Mouse (Mus musculus): ENCODE measurements around the gene Gm3893.
"Not testable (repeated sequence)": the region's sequence is repeated elsewhere in the genome, so short reads cannot be mapped to it uniquely, and the experiment has no call there.

Gene Gm3893

GRCm38 (mm10) chr4:42090907-42091306, at the start of gene Gm3893:
Gm3893 (plus strand) TSS chr4:42091207.
- DNase-seq (ENCODE audit: low spot score) = not testable (repeated sequence)

DNA sequence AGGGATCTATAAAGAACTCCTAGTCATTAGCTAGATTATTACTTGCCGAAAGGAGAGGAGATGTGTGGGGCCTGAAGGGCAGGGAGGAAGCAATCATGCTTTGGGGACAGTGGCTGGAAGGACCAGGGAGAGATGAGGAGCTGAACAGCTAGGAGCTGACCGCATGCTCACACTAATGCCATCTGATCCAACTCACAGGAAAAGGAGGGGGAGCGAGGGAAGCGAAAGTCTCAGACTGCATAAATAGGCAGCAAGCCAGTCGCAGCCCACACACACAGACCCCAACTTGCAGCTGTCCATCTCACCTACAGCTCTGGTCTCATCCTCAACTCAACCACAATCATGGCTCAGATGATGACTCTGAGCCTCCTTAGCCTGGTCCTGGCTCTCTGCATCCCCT, 23.5 kb downstream of the Gm3893 start, which contains the start of gene Gm13304:
Gene Gm13304 (plus strand): TSS at position 301 of the 400 bp plus-strand sequence.
- not testable (repeated sequence) for DNase-seq (ENCODE audit: low spot score)
